Mouse (Mus musculus) lung, postnatal 10 days (tissue): ENCODE measurements around the gene Gnao1.

Experiments
- DNase-seq: peaks from one replicate; pipeline ENCODE4 v3.0.0; 2021

Gnao1 gene

GRCm38 (mm10) chr8:93950133-93950532 is 140.4 kb downstream of the Gnao1 start:
- no peak for DNase-seq

GRCm38 (mm10) chr8:93952511-93952910 is 142.7 kb downstream of the Gnao1 start:
- no peak for DNase-seq

GRCm38 (mm10) chr8:93958402-93958801 is 148.6 kb downstream of the Gnao1 start:
- no peak for DNase-seq

DNA sequence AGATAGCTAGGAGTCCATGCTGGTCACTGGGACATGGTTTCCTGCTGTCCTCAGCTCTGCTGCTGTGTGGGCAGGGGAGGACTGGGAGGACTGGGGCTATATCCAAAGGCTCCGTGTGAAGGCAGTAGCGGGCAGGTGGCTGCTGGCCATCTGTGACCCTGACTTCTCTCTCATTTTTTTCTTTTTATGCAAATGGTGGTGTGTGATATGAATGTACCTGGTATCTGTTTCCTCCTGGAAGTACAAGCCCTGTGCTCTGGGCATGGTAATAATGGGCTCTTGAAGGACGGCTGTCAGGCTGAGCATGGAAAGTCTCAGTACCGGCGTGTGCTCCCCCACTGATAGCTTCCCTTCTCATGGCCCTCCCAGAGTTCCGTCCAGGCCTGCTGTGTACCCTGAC is 151.1 kb downstream of the Gnao1 start:
- DNase-seq = no peak

DNA sequence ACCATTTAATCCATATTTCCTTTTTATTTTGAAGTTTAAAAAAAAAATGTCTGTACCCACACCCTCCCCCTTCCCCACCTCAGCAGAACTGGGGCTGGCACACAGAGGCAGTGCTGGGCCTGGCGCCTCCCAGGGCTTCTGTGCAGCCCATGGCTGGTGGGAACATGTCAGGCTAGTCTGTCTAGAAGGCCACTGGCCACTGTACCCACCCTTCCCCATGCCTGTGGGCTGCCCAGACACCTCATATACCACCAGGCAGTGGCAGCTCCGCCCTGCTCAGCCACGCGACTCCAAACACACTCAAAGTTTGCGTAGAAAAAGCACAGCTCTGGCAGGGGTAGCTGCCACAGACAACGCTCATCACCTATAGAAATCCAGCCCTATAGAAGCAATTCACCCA is 158.5 kb downstream of the Gnao1 start:
- no peak for DNase-seq

DNA sequence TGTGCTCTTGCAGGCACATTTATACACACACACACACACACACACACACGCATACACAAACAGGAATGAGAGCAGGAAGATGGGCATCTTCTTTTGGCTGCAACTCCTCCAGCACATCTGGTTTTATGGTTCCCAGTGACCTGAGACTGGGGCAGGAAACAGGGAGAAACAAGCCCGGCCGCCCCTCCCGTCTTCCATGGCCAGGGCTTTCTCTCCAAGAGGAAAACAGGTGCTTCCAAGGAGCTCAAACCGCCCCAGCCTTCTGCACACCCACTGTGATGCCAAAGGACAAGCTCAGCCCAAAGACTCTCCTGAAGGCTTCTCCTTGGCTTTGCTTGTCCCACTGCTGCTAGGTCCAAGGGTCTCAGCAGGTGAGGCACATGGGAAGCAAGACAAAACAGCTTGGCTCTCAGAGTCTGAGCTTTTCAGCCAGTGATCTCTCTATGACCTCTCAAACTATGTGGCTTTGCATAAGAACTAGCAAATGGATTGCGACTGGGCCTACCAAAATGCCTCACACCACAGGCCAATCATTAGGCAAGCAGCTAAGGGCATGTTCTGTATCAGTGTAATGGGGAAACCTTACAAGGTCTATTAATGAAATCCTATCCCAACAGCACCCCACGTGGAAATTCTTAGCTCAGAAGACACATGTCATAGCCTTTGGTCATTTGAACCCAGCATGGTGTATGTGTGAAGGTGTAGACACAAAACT is 160.0 kb downstream of the Gnao1 start:
- no peak for DNase-seq

GRCm38 (mm10) chr8:93971451-93971850 is 161.7 kb downstream of the Gnao1 start:
- DNase-seq = no peak

DNA sequence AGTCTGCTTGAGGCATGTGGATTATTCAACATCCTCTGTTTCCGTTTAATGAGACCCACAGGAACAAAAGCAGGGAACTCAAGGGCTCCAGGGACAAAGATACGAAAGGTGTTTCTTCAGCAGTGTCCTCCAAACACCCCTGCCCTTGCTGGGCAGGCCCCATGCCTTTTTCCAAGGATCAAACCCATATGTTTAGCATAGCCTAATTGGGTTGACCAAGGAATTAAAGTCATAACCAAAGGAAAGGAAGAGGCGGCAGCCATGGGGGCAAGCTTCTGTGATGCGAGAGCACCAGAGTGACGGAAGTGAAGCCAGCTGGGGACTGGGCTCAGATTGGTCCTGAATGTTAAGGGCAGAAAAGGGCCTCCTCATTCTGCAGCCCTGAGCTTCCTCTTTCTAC is 162.4 kb downstream of the Gnao1 start:
- no peak for DNase-seq

- DNase-seq = no peak
Observed at GRCm38 (mm10) chr8:93972971-93973734, 163.4 kb downstream of the Gnao1 start.

GRCm38 (mm10) chr8:93973831-93974375 is 164.1 kb downstream of the Gnao1 start:
- DNase-seq = no peak

DNA sequence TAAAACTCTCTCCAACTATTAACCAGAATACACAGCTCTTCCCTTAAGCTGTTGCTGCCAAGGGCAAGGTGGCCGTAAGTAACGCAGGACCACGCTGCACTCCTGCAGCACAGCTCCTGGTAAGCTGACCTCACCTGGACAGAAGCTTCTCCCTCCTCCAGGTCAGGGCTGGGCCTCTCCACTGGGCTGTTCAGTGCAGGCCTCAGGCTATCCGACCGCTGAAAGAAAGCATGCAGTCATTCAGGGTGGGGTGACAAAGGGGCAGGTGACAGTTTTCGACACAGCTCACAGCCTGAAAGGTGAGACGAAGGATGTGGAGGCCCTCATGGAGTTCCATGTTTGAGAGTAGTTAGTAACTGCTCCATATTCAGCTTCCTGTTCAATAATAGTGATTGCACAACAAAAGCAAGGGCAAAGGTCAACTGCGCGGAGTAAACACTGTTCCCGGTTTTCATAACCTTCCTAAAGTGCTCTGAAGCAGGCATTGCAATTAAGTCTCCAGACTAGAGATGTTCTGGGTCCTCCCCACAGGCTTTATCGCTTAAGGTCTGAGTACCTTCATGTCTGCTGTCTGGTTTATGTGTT is 164.9 kb downstream of the Gnao1 start:
- DNase-seq = peak; percentile 37

DNA sequence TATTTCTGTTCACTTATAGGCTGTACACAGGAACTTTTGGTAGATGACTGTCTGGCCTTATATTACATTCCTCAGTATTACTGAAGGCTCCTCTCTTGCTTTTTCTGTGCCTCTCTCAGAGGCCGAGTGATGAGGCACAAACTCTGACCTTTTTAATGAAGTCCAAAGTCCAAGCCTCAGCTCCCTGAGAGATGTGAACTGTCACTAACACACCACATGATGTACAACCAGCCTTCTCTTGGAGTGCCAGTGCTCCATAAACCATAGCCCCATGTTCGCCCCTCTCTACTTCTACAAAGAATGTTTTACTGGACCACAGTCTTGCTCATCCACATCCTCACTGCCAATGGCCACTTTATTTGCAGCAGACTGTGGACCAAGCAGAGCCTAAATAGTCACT is 165.6 kb downstream of the Gnao1 start:
- DNase-seq = no peak

GRCm38 (mm10) chr8:93976446-93977211 is 166.9 kb downstream of the Gnao1 start:
- DNase-seq = no peak

GRCm38 (mm10) chr8:93980141-93980540 is 170.4 kb downstream of the Gnao1 start:
- no peak for DNase-seq

DNA sequence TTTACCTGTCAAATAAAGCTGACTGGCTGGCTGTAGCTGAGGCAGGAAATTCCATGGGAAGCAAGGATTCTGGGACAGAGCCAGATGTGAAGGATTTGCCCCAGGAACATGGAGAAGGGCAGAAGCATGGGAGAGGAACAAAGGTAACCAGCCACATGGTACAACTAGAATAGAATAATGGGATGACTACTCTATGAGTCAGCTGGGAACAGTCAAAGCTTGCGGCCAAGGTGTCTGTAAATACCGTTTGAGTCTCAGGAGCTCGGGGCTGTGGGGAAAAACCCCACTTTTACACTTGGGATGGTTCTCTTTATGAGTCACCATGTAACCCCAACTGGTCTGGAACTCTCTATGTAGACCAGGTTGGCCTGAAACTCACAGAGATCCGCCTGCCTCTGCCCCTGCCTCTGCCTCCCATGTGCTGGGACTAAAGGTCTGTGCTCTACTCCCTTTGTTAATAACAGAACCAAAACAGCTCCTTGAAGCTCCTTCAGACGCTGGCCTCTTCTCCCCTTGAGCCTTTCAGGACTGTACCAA is 172.0 kb downstream of the Gnao1 start:
- no peak for DNase-seq

DNA sequence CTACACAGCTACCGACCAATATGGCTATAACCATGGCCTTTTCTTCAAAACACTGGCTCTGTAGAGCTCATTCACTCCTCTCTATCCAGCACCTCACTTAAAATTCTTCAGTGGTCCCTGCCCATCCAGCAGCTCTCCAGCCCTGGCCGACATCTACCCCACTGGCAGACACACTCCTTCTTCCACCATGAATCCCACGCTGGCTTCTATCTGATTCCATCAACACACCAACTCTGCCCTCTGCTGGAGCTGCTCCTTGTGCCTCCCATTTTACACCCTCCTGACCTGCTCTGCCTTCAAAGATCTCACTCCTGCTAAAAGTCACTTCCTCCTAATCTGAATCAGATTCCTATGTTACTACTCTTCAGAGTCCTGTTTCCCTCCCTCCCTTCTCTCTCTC is 174.1 kb downstream of the Gnao1 start:
- no peak for DNase-seq

- DNase-seq = no peak
Observed at GRCm38 (mm10) chr8:93984731-93985130, 175.0 kb downstream of the Gnao1 start.

DNA sequence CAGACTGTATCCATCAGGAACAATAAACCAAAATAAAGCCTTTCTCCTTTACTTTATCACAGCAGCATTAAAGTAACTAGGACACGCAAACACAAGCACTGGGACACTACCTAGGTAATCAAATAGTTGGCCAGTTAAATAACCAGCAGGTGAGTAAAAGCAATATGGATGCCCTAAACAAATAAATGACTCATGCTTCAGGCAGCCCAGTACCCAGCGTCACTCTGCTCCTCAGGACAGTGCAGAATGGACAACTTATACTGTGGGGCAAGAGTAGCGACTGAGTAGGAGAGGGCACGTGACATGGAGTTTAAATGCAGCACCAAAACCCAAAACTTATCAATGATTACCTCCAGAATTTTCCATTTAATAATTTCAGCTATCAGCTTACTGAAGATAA is 180.0 kb downstream of the Gnao1 start:
- no peak for DNase-seq

DNA sequence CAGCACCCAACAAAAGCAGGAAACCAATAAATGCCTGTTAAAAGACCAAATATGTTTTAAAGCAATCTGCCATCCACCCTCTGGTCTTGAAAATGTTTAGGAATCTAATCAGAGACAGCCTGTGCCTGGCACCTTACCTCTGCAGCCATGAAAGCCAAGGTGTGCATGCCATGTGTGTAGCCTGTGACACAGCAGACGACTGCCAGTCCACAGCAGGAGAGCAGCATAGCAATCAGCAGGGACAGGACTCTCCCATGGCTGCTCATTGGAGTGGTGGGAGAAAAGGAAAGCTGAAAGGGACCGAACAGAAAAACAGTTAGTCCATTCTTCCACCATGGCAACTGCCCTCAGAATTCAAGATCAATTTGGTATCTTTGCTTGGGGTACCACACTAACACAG is 189.2 kb downstream of the Gnao1 start:
- no peak for DNase-seq

DNA sequence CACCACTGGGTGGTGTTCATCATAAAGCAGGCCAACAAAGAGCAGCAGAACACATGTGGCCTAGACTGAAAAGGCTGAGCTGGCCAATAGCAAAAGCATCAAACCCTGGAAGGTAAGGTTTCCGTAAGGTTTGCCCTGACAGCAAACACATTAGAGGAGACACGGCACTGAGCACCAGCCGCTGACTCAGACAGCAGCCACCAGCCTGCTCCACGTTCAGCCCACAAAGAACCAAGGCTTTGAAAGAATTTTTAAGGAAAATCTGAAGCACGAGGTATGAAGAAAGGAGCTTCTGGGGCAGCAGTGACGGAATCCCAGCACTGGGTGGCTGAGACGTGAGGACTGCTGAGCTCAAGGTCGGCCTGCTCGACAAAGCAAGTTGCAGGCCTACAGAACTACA is 194.4 kb downstream of the Gnao1 start:
- no peak for DNase-seq

- DNase-seq = no peak
Observed at GRCm38 (mm10) chr8:94009243-94009845, 199.6 kb downstream of the Gnao1 start.

DNA sequence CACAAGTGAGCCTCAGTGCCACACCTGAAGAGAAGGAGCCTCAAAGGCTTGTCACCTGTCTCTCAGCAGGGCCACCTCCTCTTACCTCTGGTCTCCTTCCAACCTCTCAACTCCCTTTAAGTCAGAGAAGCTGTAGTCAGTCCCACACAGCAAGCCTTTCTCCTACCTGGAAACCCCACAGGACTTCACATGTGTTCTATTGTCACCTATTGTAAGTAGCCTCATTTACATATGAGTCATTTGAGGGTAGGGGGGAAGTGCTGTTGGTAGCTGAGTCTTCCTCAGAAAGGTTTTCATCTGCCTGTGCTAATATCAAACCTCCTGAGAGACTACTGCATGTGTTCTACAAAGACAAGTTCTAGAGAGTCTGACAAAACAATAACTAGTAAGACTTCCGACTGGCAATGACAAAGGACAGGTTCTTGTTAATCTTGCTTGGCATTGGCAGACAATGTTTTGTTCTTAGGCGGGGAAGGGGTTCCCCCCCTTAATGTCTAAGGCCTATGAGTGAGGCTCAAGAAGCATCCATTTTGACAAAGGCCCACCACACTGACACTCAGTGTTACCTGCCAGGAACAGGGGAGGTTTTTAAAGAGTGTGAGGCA is 200.4 kb downstream of the Gnao1 start:
- DNase-seq = no peak
